Mouse (Mus musculus): ENCODE measurements around the gene Gm48552. TPM values are rescaled to one million over a fixed set of nuclear protein-coding genes. Genes with fewer than 3 reads are reported as not detected.

Gm48552 gene
- total RNA-seq, 2 experiments from 2014 or later = 0.62 TPM; not detected in 1

DNA sequence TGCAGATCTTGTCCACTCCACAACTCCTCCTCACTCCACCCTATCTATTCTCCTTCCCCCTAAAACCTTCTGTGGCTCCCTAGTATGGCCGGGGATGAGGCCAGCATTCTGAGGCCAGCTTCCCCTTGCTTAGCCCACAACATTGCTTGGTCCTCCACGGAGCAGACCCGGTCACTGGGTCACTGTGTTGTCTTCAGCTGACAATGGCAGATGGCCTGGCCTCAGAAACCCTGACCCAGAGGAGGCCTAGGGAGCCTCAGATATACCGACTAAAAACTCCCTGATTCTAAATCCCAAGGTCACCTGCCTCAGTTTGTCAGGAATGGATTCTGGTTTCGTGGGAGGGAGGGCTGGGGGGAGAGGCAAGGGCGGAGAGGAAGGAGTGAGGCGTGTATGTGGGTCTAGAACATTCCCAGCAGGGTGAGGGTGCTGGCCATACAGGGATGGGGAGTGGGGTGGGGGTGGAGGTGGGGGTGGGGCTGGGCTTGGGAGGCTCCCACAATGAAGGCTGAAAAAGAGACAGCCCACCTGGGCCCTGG, 13.5 kb downstream of the Gm48552 start:
- intact Hi-C loops (cut with DNase I) = no loop called here
- no peak for DNase-seq

DNA sequence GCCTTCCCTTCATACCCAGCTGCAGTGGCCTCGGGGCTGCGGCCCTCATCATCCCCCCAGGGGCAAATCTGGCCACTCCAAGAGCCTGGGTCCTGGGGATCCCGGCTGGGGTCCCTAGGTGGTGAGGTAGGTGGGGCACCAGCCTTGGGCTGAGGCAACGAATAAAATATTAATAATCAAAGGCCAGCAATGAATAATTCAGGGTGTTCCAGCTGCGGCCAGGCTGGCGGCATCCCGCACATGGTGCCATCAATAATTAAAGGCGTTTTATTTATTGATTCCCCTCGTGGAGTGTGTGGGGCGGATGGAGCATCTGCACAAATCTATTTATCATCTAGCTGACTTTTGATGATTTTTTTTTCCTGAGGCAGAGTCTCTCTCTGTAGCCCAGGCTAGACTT, 14.7 kb downstream of the Gm48552 start:
- intact Hi-C loops (cut with DNase I) = no loop called here

DNA sequence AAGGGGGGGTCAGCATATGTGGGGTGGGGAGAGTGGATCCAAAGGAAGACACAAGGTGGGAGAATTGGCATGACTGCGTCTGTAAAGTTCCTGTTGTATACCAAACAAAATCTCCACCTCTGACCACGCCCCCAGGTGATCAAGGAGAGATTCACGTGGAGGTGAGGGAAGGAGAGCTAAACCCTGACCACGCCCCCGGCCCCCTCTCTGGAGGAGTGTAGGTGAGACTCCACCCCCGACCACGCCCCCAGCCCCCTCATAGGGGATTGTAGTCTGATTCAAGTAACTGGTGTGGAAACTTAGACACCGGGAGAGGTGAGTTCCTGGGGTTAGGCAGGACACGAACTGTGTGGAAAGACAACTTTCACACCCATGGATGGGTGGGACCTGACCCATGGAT, 15.3 kb downstream of the Gm48552 start:
- intact Hi-C loops (cut with DNase I) = no loop called here

More for the DNA sequence above, 14.7 kb downstream of the Gm48552 start:
- no peak for DNase-seq

DNA sequence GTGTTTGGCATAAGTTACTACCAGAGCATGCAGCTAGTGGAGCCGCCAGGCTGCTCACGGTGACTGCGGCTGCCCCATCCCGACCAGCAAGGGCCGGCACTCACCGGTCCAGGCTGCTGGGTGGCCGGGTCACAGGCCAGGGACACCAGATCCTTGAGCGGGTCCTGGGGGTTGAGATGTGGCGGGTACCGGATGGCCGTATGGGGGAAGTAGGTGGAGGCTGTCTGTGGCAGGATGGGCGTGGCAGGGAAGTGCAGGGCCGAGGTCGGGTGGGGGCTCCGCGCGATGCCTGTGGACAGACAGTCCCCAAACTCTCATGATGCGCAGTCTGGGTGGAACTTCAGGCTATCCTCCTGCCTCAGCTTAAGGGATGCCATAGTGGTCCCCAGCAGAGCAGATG, 15.9 kb downstream of the Gm48552 start:
- intact Hi-C loops (cut with DNase I) = no loop called here
- DNase-seq = peak in 1 of 2 experiments; percentile 52

More for the DNA sequence above, 15.3 kb downstream of the Gm48552 start:
- no peak for DNase-seq

DNA sequence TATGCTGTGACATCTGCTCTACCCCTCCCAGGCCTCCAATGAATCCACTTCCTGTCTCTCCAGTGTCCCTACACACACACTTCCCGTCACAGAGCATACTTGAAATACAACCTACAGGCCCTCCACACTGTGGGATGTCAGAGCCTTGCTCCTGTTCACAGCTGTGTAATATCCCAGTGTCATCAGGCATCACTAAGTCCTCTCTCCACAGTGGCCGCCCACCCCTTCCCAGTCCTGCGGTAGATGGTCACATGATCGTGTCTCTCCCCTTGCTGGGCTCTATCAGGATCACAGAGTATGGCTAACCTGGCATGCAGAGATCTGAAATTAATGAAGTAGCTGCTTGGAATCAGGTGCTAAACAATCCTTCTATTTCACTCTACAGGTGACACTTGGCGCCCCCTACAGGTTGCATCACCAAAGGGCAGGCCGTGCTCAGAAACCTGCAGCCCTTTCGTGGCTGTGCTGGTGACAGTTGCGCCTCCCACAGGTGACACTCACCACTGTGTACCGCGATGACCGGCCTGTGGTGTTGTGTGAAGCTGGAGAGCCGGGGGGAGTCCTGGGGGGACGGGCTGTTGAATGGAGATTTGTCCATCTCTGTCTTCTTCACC, 16.9 kb downstream of the Gm48552 start:
- peak in 1 of 2 experiments; percentile 74 for DNase-seq
- intact Hi-C loops (cut with DNase I) = no loop called here

DNA sequence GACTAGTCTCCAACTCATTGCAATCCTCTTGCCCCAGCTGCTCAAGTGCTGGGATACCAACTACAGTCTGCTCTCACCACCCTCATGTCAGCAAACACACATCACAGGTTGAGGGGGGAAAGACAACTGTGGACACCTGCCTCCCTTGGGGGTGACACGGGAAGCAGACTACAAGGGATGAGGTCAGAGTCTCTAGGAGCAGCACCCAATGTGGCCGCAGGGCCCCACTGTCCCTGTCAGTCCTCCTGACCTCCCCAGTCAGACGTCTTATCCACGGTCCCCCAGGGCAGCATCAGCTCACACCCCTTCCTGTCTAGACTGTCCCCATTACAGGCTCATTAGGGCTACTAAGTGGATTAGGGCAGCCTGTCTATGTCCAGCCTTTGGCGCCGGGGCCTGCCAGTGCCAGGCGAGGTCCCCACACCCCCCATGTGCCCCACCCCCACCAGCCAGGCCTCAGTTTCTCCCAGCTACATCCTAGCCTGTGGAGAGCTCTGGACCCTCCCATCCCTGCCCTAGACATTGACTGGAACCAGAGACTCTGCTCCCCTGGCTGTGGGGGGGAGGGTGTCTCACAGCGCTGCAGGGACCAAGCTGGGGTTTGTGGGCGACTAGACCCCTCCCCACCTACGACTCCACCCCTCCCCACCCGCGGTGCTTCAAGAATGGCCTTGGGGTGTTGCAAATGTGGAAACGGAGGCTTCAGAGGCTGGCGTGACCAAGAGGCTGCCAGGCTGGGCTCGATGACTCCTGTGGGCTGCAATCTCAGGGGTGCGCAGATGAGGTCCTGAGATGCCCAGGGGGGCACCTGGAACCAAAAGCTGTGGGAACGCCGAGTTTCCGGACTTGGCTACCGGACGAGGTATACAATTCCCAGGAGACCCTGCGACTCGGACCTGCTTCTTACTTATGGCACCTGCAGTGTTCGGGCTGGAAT, 18.0 kb downstream of the Gm48552 start:
- DNase-seq = no peak
- intact Hi-C loops (cut with DNase I) = no loop called here

DNA sequence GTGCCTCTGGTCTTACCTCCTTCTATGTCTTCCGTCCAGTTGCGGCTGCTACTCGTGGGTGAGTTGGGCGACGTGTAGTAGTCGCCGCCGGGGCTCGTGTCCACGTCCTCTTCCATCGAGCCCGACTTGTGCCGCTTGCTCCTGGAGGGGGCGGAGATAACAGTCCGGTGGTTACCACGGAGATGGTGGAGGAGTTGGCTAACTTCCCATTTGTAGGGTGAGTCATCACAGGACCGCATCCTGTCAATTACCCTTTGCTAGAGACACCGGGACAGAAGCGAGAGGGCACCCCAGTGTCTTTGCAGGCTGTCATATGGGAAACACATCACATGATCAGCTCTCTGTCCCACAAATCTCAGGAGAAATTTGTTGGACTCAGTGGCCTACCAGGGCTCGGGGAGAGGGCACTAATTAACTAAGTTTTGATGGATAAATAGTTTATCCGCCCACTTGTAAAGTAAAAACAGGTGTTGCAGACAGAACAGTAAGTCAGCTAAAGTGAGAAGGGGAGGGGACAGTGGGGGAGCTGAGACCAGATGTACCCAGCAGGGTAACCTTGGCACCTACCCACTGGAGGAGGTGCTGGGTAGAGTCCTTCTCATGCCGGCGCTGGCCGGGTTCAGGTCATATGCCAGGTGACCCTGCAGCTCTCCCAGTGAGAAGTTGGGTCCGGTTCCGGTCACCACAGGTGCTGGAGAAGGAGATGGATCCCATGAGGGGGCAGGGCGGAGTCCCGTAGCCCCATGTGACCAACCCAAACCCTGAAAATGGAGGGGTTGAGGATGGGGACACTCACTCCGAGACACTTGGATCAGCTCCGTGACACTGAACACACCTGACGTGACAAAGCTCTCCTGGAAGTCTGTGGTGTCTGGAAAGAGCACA, 19.0 kb downstream of the Gm48552 start:
- peak; percentile 81 to 84 for DNase-seq

DNA sequence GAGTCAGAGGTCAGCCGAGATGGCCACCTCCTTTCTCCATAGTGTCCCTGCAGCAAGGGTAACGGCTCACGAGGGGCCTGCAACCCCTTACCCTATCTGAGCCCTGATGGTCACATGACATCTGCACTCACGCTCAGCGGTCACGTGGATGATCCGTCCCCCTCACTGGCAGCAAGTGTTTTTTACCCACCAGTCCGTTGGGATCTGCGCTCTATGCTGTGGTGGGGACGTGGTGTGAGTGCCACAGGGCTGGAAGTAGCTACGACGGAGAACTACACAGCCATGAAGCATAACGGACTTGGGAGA, 19.6 kb downstream of the Gm48552 start:
- no peak for DNase-seq
- intact Hi-C loops (cut with DNase I) = loop anchor here (2.0 kb wide), 1 partner anchor 32 kb away; no protein-coding TSS in a partner anchor

More for the DNA sequence above, 19.0 kb downstream of the Gm48552 start:
- intact Hi-C loops (cut with DNase I) = loop anchor here (2.0 kb wide), 1 partner anchor 33 kb away; no protein-coding TSS in a partner anchor

DNA sequence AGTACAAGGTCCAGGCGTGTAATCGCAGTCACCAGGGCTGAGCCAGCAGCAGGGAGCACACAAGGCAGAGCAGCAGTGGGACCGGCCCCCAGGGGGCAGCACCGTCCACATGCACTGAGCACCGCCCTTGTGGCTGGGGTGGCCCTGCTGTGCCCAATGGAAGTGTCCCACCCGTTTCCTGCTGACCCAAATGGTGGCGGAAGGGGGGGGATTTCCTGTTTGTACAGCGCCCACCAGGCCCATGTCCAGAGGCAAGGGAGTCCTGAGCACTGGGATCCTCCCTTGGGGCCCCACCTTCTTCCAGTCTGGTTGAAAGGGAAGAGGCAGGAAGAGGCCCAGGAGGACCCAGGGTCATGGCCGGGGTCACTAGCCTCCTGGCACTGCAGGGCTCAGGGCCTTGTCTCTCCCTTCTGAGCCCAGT, 20.1 kb downstream of the Gm48552 start:
- intact Hi-C loops (cut with DNase I) = loop anchor here (2.0 kb wide), 1 partner anchor 32 kb away; no protein-coding TSS in a partner anchor
- peak; percentile 90 for DNase-seq

DNA sequence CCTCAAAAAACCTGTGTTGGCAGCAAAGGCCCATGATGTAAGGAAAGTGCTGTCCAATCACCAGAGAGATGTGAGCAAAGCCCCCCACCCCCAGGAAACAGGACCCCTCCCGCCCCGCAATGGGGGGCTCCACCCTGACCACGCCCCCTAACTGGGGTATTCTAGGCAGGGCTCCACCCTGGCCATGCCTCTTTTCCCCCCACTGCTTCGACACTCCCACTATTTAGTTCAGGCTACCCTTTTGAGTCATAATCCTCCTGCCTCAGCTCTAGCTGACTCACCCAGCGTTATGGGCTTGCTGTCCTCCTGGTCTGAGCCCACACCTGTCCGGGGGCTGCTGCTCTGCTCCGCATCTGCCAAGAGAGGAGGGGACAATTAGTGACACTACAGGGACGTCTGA, 20.5 kb downstream of the Gm48552 start:
- intact Hi-C loops (cut with DNase I) = loop anchor here (2.0 kb wide), 1 partner anchor 31 kb away; no protein-coding TSS in a partner anchor
- DNase-seq = no peak

DNA sequence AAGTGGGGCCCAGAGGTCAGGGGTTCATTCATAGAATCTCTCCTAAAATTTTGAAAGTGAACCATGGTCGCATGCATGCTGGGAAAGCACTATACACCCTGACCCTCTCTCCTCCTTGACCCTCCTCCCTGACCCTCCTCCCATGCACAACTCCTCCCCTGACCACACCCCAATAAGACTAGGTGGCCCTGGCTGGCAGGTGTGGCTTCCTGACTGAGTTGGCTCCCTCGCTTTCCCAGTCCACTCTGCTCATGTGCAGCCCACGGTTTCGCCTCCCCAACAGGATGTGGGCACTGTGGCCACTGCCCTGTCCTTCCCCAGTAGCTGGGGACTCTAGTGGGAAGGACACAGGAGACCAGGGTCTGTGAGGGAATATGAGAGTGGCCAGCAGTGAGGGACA, 21.5 kb downstream of the Gm48552 start:
- DNase-seq = no peak
- intact Hi-C loops (cut with DNase I) = loop anchor here (2.0 kb wide), 1 partner anchor 14 kb away; no protein-coding TSS in a partner anchor

DNA sequence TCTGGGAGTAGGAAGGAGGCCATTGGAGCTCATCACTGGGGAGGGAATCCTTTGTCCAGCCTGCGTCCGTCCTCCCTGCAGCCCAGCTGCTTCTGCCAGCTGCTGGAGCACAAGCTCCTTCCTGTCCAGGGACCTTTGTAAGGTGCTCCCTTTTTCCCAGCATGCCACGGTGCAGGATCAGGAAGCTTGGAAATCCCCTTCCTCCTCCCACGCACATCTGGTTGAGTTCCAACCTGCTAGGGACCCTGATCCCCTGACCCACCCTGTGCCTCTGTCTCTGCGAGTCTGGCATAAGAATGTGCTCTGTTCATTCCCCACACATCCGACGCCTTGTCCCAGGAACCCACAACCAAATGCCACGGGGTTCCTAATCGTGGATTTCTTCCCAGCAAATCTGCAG, 22.2 kb downstream of the Gm48552 start:
- DNase-seq = no peak
- intact Hi-C loops (cut with DNase I) = loop anchor here (2.0 kb wide), 1 partner anchor 14 kb away; no protein-coding TSS in a partner anchor

DNA sequence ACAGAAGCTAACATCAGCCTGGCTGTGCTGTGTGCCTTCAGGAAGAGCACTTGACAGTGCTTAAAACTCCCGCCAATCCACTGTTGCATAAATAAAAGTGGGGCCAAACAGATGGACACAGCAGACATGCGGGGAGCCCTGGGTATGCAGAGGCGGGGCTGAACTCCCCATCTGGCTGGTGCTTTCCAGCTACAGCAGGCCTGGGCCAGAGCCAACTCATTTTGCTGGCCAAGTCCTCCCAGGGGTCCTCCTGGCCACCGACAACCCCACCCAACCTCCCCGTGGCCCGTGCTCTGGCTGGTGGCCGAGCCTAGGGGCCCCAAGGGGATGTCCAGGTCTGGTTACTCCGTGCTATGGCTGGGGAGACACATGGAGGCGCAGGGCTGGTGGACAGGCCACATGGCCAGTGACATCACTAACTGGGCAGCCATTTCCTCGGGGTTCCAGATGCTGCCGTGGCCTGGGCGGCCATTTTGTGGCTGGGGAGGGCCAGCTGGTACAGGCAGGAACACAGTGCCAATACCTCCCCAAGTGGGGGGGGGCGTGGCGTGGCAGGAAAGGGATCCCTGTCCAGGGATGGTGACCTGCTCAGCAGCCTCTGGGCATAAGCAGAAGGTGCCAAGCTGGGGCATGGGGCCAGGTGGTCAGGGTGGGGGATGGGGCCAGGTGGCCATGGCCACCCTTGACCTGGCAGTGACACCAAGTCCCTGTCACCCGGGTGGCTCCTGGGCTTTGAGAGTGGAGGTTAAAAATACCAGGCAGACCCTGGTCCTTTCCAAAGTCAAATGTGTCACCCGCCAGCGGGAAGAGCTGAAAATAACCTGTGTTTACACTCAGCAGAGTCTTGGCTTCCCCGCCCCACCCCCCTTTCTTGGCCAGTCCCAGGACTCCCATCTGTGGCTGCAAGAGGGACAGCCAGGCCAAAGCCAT, 22.9 kb downstream of the Gm48552 start:
- intact Hi-C loops (cut with DNase I) = loop anchor here (2.0 kb wide), 1 partner anchor 13 kb away; no protein-coding TSS in a partner anchor
- DNase-seq = peak; percentile 92 to 98

DNA sequence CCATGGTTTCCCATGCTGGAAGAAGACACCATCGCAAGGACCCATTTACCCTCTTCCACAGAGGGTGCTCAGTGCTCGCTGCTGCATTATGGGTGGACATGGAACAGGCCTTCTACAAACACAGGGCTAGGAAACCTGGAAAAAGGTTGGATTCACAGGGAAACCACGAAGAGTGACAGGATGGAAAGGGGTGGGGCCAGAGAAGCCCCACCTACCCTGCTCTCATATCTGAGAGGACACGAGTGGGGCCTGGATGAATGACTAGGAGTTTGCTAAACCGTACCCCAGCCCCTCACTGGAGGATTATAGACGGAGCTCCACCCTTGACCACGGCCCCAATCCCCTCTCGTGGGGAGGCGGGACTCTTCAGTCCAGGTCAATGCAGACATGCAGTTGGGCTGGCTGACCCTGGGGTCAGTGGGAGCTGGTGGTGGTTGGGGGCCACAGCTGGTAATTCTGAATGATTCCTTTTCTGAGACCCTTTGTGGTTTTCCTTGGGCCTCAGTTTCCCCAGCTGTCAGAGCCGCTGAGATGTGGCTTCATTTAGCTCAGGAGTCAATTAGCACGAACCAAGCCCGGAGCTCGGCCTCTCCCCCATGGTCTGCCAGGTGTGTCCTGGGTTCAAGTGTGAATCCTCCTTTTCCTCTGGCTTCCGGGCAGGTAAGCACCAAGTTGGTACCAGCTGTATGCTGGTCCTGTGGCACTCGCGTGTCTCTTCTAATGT, 23.9 kb downstream of the Gm48552 start:
- intact Hi-C loops (cut with DNase I) = no loop called here
- no peak for DNase-seq

DNA sequence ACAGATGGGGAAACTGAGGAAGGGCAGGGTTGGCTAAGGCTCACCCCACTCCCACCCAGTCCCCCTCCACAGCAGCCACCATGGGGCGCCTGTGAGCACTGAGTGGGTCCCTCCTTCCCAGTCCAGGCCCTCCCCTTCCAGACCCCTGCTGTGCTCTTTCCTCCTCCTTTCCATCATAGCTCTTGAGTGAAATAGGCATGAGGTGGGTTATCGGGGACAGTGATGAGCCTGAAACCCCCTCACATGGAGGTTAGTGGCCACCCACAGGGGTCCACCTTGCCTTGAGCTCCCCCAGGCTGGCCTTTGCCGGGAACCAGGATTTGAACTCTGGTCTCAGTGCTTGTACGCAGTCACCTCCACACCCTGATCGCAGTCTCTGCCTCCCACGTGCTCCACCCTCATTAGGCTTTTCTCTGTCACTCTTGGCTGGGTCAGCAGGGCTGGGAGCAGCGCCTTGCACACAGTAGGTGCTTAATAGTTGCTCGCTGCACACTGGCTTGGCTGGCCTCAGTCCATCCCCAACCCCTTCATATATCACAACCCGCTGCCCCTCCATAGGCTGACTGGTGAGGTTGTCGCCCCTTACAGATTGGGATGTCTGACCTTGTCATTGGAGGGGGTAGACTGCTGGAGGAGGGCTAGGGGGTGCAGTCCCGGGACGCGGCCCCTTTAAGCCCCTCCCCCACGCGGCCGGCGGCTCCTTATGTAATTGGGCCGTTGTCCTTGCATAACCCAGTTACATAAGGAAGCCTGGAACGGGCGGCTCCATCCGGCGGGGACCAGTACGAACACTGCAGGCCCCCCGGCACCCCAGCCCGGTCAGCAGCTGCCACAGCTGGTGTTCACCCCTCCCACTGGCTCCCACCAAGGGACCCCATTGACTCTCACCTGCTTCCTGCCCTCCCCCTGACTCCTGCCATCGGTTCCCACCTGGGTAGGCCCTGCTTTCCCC, 24.8 kb downstream of the Gm48552 start:
- intact Hi-C loops (cut with DNase I) = loop anchor here (1.0 kb wide), 1 partner anchor 17 kb away; no protein-coding TSS in a partner anchor
- peak; percentile 92 to 94 for DNase-seq

DNA sequence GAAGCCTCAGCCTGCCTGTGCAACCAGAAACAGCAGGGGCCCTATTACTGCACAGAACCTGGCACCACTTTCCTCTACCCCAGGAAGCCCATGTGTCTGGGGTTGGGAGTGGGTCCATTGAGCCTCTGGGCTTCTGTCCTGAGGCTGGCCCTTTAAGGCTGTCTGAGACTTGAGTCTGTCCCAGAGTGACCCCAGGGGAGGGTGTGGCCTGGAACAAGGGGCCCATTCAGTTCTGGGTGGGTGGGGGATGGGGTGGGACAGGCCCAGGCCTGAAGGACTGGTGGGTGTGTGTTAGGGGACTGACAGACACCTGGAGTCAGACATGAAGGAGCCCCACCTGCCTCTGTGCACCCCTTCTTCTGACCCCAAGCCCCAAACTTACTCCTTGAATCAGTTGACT, 25.9 kb downstream of the Gm48552 start:
- no peak for DNase-seq
- intact Hi-C loops (cut with DNase I) = loop anchor here (1.0 kb wide), 1 partner anchor 16 kb away; no protein-coding TSS in a partner anchor

DNA sequence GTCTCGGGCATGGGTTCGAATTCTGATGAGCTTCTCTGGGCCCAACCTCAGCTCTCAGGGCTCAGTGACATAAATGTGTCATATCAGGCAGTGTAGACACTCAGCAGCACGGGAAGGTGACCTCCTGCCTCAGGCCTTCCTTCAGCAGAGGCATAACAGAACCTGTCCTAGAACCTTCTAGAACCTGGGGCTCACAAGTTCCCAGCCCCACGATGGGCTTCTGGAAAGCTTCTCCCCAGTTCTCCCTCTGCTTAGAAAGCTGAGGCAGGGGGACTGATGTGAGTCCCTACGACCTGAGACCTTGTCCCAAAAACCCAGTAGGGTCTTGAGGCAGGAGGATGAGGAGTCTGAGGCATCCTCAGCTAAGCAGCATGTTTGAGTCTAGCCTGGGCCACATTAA, 26.3 kb downstream of the Gm48552 start:
- no peak for DNase-seq
- intact Hi-C loops (cut with DNase I) = no loop called here
